Mouse (Mus musculus) forebrain, embryonic 12.5 days (tissue): ENCODE data around the gene Stac3. TPM values are rescaled to one million over a fixed set of nuclear protein-coding genes. Genes with fewer than 3 reads are reported as not detected.

Experiments used
- ATAC-seq: fragments of 200-750 bp; cut with Nextera tagmentation; 2 replicates; pipeline ENCODE4 v1.8.0; 2017; ENCODE audit warnings: moderate TSS enrichment; ENCODE audit not compliant: low FRiP score
- H3K27ac ChIP-seq: fragments of 300-500 bp; sonication (generic); 2 replicates; pipeline ENCODE4 v1.5.1; 2016; ENCODE audit warnings: mild to moderate bottlenecking
- H3K27me3 ChIP-seq: fragments of 300-500 bp; sonication (generic); 2 replicates; pipeline ENCODE4 v1.6.1; 2016; ENCODE audit warnings: mild to moderate bottlenecking
- H3K36me3 ChIP-seq: fragments of 300-500 bp; sonication (generic); replicated peaks from 2 replicates; pipeline ENCODE4 v1.6.1; 2016; ENCODE audit warnings: mild to moderate bottlenecking
- H3K4me1 ChIP-seq: fragments of 300-500 bp; sonication (generic); 2 replicates; pipeline ENCODE4 v1.6.1; 2016
- H3K4me2 ChIP-seq: fragments of 300-500 bp; sonication (generic); 2 replicates; pipeline ENCODE4 v1.6.1; 2016; ENCODE audit warnings: mild to moderate bottlenecking, moderate library complexity
- H3K4me3 ChIP-seq: fragments of 300-500 bp; sonication (generic); replicated peaks from 2 replicates; pipeline ENCODE4 v1.5.1; 2016; ENCODE audit warnings: mild to moderate bottlenecking
- H3K9ac ChIP-seq: fragments of 300-500 bp; sonication (generic); 2 replicates; pipeline ENCODE4 v1.6.1; 2016; ENCODE audit warnings: mild to moderate bottlenecking
- H3K9me3 ChIP-seq: fragments of 300-500 bp; sonication (generic); 2 replicates; pipeline ENCODE4 v1.6.1; 2016
- WGBS: fragments of 180-500 bp; shearing (Covaris S2); methylation state at CpG from one replicate; pipeline ENCODE4 v1.1.7; 2016; 5-methylcytosine and 5-hydroxymethylcytosine counted together
- polyA plus RNA-seq: library from polyadenylated mRNA; unstranded; fragments of >200 nt; fragmentation: Nextera tagmentation; extraction: Ambion mirVana; gene quantifications from 2 replicates; pipeline ENCODE4 v1.2.1, GENCODE M21; 2016

Stac3 gene
- polyA plus RNA-seq, 1 experiment from 2014 or later: 1.8 TPM

DNA sequence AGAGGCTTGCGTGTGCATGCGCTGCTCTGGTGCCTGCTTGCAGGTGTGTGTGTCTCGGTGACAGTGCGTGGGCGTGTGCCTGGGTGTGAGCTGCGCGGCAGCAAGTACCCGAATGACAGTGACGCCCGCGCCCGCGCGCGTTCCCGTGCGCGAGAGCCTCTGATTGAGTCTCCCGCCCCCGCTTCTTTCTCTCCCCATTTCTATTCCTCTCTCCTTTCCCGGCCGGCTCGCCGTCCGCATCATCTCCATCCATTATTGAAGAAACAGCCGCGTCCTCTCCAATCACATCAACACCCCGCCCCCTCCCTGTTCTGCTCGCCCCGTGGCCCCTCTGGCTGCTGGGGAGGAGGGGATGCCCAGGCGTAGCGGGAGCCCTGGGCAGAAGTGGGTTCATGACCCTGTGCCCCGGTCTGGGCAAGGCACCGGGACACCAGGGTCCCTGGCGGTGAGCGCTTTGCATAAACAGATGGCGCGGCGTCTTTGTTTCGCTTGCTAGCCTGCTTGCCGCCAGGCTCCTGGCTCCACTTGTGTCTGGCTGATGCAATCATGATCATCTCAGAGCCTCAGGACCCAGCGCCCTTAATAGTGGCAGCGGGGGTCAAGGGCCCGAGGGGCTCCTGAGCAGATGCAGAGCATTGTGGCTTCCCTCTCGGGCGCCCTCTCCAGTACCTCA is 10.3 kb downstream of the Stac3 start:
- 0 out of 2 replicates have a peak, but pooled peaks have one; percentile 4 for ATAC-seq
- Histone ChIP-seq H3K4me1 (peaks cover 85% of the 10 kb centered on the region), H3K4me3 (peak overlapping the region; percentile 41), H3K4me2 (peak overlapping the region; percentile 76), H3K27me3 (peaks cover 93% of the 10 kb centered on the region), H3K36me3 (no peaks in the 10 kb centered on the region), H3K27ac (peak overlapping the region; percentile 94), H3K9me3 (no peaks in the 10 kb centered on the region), H3K9ac (peak overlapping the region; percentile 68)
- under 1% methylated on average over 44 of the region's 46 CpGs for WGBS

- no peak for ATAC-seq
- Histone ChIP-seq H3K36me3 (0 out of 2 replicates have a peak, but pooled peaks cover under 1% of the 10 kb centered on the region), H3K27me3 (peaks cover 92% of the 10 kb centered on the region), H3K9me3 (no peaks in the 10 kb centered on the region), H3K9ac (peak overlapping the region; percentile 68), H3K27ac (peak overlapping the region; percentile 94), H3K4me3 (peak overlapping the region; percentile 41), H3K4me1 (peaks cover 90% of the 10 kb centered on the region), H3K4me2 (peak overlapping the region; percentile 76)
- WGBS: 1% methylated on average over 7 of the region's 7 CpGs
Measured at GRCm38 (mm10) chr10:127512307-127512666, 10.8 kb downstream of the Stac3 start.

DNA sequence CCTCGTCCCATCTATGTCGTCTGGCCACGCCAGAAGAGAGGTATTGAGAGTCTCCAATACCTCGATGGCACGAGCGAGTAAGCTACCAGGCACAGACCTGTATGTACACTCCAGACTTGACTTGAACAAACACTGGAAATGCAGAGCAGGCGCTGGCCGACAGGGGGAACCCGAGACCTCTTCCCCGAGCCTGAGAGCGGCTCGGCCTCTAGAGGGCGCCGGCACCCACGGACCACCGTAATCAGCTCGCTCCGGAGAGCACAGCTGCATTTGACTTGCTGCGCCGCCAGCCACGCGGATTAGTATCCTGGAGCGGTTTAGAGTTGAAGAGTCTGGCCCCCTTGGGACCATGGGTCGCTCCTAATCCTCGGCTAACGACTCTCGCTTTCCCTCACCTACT is 11.3 kb downstream of the Stac3 start:
- peaks cover 6% of the 10 kb centered on the region for H3K36me3 ChIP-seq
- H3K4me3 ChIP-seq: peak overlapping the region; percentile 41
- H3K9me3 ChIP-seq: no peaks in the 10 kb centered on the region
- peak overlapping the region; percentile 94 for H3K27ac ChIP-seq
- peaks cover 95% of the 10 kb centered on the region for H3K4me1 ChIP-seq
- peak overlapping the region; percentile 33; the same call in 1 of the 2 replicates for H3K9ac ChIP-seq
- H3K27me3 ChIP-seq: peaks cover 92% of the 10 kb centered on the region
- H3K4me2 ChIP-seq: peak overlapping the region; percentile 76
- 0% methylated on average over 27 of the region's 27 CpGs for WGBS
- peak; percentile 24 for ATAC-seq

- H3K4me1 ChIP-seq: peaks cover 89% of the 10 kb centered on the region
- H3K27me3 ChIP-seq: peaks cover 92% of the 10 kb centered on the region
- peak overlapping the region; percentile 94 for H3K27ac ChIP-seq
- no peaks in the 10 kb centered on the region for H3K9me3 ChIP-seq
- peak overlapping the region; percentile 41 for H3K4me3 ChIP-seq
- peak overlapping the region; percentile 76 for H3K4me2 ChIP-seq
- peak; percentile 47 for ATAC-seq
- H3K9ac ChIP-seq: peak overlapping the region; percentile 38; the same call in 1 of the 2 replicates
- WGBS: 2% methylated on average over 16 of the region's 16 CpGs
- peaks cover 13% of the 10 kb centered on the region for H3K36me3 ChIP-seq
Measured at GRCm38 (mm10) chr10:127513501-127514091, 12.1 kb downstream of the Stac3 start.

DNA sequence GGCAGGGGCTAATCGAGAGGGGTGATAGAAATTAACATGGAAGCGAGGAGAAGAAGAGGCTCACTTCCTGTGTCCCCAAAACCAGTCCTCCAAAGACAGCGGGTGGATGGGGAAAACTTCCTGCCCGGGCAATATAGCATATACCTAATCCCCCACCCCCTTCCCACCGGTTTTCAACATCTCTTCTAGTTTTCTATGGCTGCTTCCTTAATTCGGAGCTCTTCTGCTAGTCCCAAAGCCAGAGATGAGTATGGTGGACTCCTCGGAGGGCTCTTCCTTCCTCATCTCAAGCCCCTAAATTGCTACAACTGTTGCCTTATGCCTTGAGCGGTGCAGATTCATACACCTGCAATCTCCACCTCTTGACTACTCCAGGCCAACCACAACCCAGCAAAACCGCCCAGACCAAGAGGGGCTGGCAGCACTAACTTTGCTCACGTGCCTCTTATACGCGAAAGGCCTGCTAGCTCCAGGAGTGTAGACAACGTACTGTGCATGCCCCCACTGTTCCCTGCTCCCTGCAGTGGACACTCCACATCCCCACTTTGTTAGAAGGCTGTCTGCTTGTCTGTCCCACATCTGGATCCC is 12.7 kb downstream of the Stac3 start:
- Histone ChIP-seq H3K27me3 (peaks cover 90% of the 10 kb centered on the region), H3K9ac (no peak overlapping the region), H3K4me1 (peaks cover 84% of the 10 kb centered on the region)

GRCm38 (mm10) chr10:127514764-127515163 is 13.3 kb downstream of the Stac3 start, which contains the start of gene Ndufa4l2:
TSS of gene Ndufa4l2 (plus strand) at chr10:127514967.
- peak within 1 kb of the TSS; percentile 76 for H3K4me2 ChIP-seq
- H3K9ac ChIP-seq: peak within 1 kb of the TSS; percentile 38; the same call in 1 of the 2 replicates

More for the DNA sequence above, 12.7 kb downstream of the Stac3 start:
- Histone ChIP-seq H3K9me3 (no peaks in the 10 kb centered on the region), H3K4me2 (peak overlapping the region; percentile 76), H3K27ac (peak overlapping the region; percentile 94), H3K4me3 (no peak overlapping the region), H3K36me3 (peaks cover 20% of the 10 kb centered on the region)
- no peak for ATAC-seq
- WGBS: 6% methylated on average over 13 of the region's 13 CpGs

DNA sequence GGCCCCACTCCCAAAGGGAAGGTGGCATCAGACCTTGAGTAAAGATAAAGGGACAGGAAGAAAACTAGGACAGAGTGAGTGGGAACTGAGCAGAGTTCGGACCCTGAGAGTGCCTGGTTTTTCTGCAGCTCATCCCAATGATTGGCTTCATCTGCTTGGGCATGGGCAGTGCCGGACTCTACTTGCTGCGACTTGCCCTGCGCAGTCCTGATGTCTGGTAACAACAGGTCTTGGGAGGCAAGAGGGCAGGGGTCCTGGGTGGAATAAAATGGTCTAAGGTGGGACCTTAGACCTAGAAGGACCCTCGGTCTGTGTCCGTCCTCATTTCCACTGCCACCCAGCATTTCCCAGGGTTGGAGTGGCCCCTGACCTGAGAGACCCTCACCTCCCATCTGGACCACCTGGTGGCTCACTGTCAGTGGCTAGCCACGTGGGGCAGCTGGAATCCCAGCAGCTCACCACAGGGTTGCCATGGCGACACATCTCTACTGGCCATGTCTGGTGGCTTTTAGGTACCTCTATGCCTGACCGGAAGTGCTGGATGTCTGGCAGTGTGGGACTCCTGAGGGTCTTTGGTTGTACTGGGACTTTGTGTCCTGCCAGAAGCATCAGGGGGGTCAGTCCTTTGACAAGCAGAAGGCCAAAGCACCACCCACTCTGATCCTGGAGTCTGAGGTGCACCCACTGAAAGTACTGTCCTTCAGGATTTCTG is 13.9 kb downstream of the Stac3 start:
- peaks cover 77% of the 10 kb centered on the region for H3K27me3 ChIP-seq

More at GRCm38 (mm10) chr10:127514764-127515163, 13.3 kb downstream of the Stac3 start, which contains the start of gene Ndufa4l2:
- peaks cover 84% of the 10 kb centered on the region for H3K27me3 ChIP-seq
- peaks cover 79% of the 10 kb centered on the region for H3K4me1 ChIP-seq
- WGBS: 14% methylated on average over 6 of the region's 6 CpGs
- peak within 1 kb of the TSS; percentile 94 for H3K27ac ChIP-seq
- no peak for ATAC-seq
- peaks cover 24% of the 10 kb centered on the region for H3K36me3 ChIP-seq
- no peaks in the 10 kb centered on the region for H3K9me3 ChIP-seq
- peak within 1 kb of the TSS; percentile 41 for H3K4me3 ChIP-seq

GRCm38 (mm10) chr10:127515983-127516459 is 14.5 kb downstream of the Stac3 start:
- Histone ChIP-seq H3K27ac (peak overlapping the region; percentile 63; the same call in 1 of the 2 replicates), H3K4me3 (no peak overlapping the region), H3K4me2 (peak overlapping the region; percentile 31), H3K27me3 (peaks cover 71% of the 10 kb centered on the region), H3K36me3 (peaks cover 36% of the 10 kb centered on the region), H3K4me1 (peaks cover 74% of the 10 kb centered on the region), H3K9me3 (no peaks in the 10 kb centered on the region), H3K9ac (peak overlapping the region; percentile 9; the same call in 1 of the 2 replicates)
- ATAC-seq: no peak
- 14% methylated on average over 8 of the region's 8 CpGs for WGBS

More for the DNA sequence above, 13.9 kb downstream of the Stac3 start:
- ATAC-seq: no peak
- Histone ChIP-seq H3K9me3 (no peaks in the 10 kb centered on the region), H3K4me3 (no peak overlapping the region), H3K4me1 (peaks cover 74% of the 10 kb centered on the region), H3K27ac (no peak overlapping the region), H3K4me2 (no peak overlapping the region), H3K36me3 (peaks cover 31% of the 10 kb centered on the region), H3K9ac (no peak overlapping the region)
- 30% methylated on average over 9 of the region's 9 CpGs for WGBS

- peak overlapping the region; percentile 31 for H3K4me2 ChIP-seq
- H3K27me3 ChIP-seq: peaks cover 64% of the 10 kb centered on the region
- no peak for ATAC-seq
- peaks cover 36% of the 10 kb centered on the region for H3K36me3 ChIP-seq
- 7% methylated on average over 30 of the region's 30 CpGs for WGBS
- peaks cover 74% of the 10 kb centered on the region for H3K4me1 ChIP-seq
- no peaks in the 10 kb centered on the region for H3K9me3 ChIP-seq
- peak overlapping the region; percentile 9; the same call in 1 of the 2 replicates for H3K9ac ChIP-seq
- H3K4me3 ChIP-seq: no peak overlapping the region
- peak overlapping the region; percentile 63 for H3K27ac ChIP-seq
Measured at GRCm38 (mm10) chr10:127516576-127517260, 15.2 kb downstream of the Stac3 start.

DNA sequence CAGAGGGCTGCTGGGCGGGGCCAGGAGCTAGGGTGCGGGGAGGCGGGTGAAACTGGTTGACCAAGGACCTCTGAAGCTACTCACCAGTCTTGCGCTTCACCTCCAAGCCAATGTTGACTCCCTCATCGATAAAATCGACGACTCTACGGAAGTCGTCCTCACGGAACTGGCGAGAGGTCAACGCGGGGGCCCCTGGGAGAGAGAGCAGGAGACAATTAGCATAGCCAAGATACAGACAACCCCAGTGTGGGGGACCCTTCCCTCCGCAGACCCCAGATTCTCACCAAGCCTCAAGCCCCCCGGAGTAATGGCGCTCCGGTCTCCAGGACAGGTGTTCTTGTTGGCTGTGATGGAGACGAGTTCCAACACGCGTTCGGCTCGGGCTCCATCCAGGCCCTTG is 16.5 kb downstream of the Stac3 start:
- ATAC-seq: no peak
- no peak overlapping the region for H3K9ac ChIP-seq
- H3K4me3 ChIP-seq: no peak overlapping the region
- no peak overlapping the region for H3K27ac ChIP-seq
- WGBS: 96% methylated on average over 22 of the region's 22 CpGs
- H3K4me1 ChIP-seq: peaks cover 67% of the 10 kb centered on the region
- H3K4me2 ChIP-seq: no peak overlapping the region
- no peaks in the 10 kb centered on the region for H3K9me3 ChIP-seq
- H3K36me3 ChIP-seq: peaks cover 36% of the 10 kb centered on the region
- peaks cover 58% of the 10 kb centered on the region for H3K27me3 ChIP-seq

DNA sequence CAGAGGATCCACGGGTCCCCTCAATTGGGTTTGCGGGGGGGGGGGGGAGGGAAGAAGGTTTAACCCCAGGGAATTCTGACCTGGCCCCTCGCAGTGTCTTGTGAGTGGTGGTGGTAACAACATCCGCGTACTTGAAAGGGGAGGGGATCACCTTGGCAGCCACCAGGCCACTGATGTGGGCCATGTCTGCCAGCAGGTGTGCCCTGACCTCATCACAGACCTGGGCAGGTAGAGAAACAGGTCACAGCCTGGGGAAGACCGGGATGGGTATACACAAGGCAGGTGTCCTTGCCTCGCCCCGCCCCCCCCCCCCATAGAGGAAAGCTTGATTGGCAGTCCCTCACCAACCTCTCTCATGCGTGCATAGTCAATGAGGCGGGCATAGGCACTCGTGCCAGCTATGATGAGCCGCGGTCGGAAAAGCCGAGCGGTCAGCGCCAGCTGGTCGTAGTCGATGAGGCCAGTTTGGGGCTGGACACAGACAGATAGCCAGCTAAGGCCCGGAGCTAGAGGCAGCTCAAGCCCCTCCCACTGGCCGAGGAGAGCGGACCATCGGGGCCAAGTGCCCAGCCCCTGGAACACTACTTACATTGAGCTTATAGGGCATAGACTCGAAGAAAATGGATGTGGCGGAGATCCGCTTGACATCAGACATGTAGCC is 17.7 kb downstream of the Stac3 start:
- H3K9ac ChIP-seq: no peak overlapping the region
- peaks cover 56% of the 10 kb centered on the region for H3K4me1 ChIP-seq
- no peak overlapping the region for H3K27ac ChIP-seq
- 91% methylated on average over 25 of the region's 26 CpGs for WGBS
- H3K4me2 ChIP-seq: no peak overlapping the region
- H3K36me3 ChIP-seq: peaks cover 36% of the 10 kb centered on the region
- H3K4me3 ChIP-seq: no peak overlapping the region
- no peak for ATAC-seq
- H3K9me3 ChIP-seq: no peaks in the 10 kb centered on the region
- peaks cover 57% of the 10 kb centered on the region for H3K27me3 ChIP-seq
